Mouse (Mus musculus): Measurements from ENCODE around the gene Pigk.

DNA sequence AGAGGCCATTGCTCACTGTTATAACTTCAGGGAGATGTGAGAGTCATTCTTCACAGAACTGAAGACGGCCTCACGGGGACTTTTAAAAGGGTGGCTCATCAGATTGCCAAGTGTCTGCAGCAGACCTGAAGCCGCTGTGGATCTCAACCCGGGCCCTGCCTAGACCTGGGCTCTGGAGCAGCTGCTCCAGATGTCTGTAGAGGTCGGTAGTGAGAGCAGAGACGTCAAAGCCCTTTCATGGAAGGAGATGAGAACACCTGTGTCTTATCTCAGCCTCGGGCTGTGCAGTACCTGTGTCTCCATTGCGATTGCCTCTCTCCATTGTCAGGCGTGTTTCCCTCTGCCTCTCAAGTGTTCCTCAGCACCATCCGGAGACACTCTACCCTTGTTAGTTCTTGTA is 205.2 kb downstream of the Pigk start:
- TF ChIP-seq POLR2A (IDR thresholded peaks at IDR 0.05; ENCODE audit: borderline replicate concordance, insufficient read depth, low read length) (no peak), CTCF (IDR thresholded peaks at IDR 0.05; ENCODE audit: borderline replicate concordance, insufficient read depth, low read depth, low read length) (no peak)

Measured in cerebellum, adult 2 months (tissue).